Mouse (Mus musculus) regulatory T cell (primary cell): ENCODE results near the gene Tmcc3.

Experiments
- in situ Hi-C: fragments of 300-600 bp; cut with MboI, MseI; formaldehyde crosslinking; loops from one replicate; pipeline ENCODE4 v1.15.1; 2025; ENCODE audit warnings: high pct_unique_total_duplicates

Tmcc3 gene

GRCm38 (mm10) chr10:94360664-94361063, 48.9 kb downstream of the Tmcc3 start:
- in situ Hi-C loops: no loop called here

GRCm38 (mm10) chr10:94371293-94371692, 59.5 kb downstream of the Tmcc3 start:
- in situ Hi-C loops: no loop called here

- in situ Hi-C loops: no loop called here
Observed at GRCm38 (mm10) chr10:94376941-94377340, 65.2 kb downstream of the Tmcc3 start.

GRCm38 (mm10) chr10:94377844-94378243, 66.1 kb downstream of the Tmcc3 start:
- in situ Hi-C loops: no loop called here

GRCm38 (mm10) chr10:94378383-94378782, 66.6 kb downstream of the Tmcc3 start:
- in situ Hi-C loops: no loop called here

- in situ Hi-C loops: no loop called here
Observed at GRCm38 (mm10) chr10:94380082-94380481, 68.3 kb downstream of the Tmcc3 start.

- in situ Hi-C loops: no loop called here
Observed at GRCm38 (mm10) chr10:94380662-94381392, 69.1 kb downstream of the Tmcc3 start.

GRCm38 (mm10) chr10:94381393-94381740, 69.6 kb downstream of the Tmcc3 start:
- in situ Hi-C loops: no loop called here

- in situ Hi-C loops: no loop called here
Observed at GRCm38 (mm10) chr10:94382618-94383017, 70.9 kb downstream of the Tmcc3 start.

GRCm38 (mm10) chr10:94383565-94383964, 71.8 kb downstream of the Tmcc3 start:
- in situ Hi-C loops: no loop called here

- in situ Hi-C loops: no loop called here
Observed at GRCm38 (mm10) chr10:94389219-94389618, 77.5 kb downstream of the Tmcc3 start.

- in situ Hi-C loops: no loop called here
Observed at GRCm38 (mm10) chr10:94391049-94391448, 79.3 kb downstream of the Tmcc3 start.

- in situ Hi-C loops: no loop called here
Observed at GRCm38 (mm10) chr10:94394286-94394685, 82.5 kb downstream of the Tmcc3 start.

- in situ Hi-C loops: no loop called here
Observed at GRCm38 (mm10) chr10:94397833-94398596, 86.3 kb downstream of the Tmcc3 start.

- in situ Hi-C loops: no loop called here
Observed at GRCm38 (mm10) chr10:94400895-94401294, 89.1 kb downstream of the Tmcc3 start.

- in situ Hi-C loops: no loop called here
Observed at GRCm38 (mm10) chr10:94405456-94405855, 93.7 kb downstream of the Tmcc3 start.

GRCm38 (mm10) chr10:94406821-94407220, 95.1 kb downstream of the Tmcc3 start:
- in situ Hi-C loops: no loop called here

GRCm38 (mm10) chr10:94408356-94409146, 96.8 kb downstream of the Tmcc3 start:
- in situ Hi-C loops: no loop called here

GRCm38 (mm10) chr10:94409661-94410060, 97.9 kb downstream of the Tmcc3 start:
- in situ Hi-C loops: no loop called here

GRCm38 (mm10) chr10:94411594-94411993, 99.8 kb downstream of the Tmcc3 start:
- in situ Hi-C loops: no loop called here

- in situ Hi-C loops: no loop called here
Observed at GRCm38 (mm10) chr10:94413770-94414651, 102.3 kb downstream of the Tmcc3 start.
